Mouse (Mus musculus): Measurements from ENCODE around the gene Pcp4l1.
"Not testable (repeated sequence)": the region's sequence is repeated elsewhere in the genome, so short reads cannot be mapped to it uniquely, and the experiment has no call there.

Pcp4l1 gene

DNA sequence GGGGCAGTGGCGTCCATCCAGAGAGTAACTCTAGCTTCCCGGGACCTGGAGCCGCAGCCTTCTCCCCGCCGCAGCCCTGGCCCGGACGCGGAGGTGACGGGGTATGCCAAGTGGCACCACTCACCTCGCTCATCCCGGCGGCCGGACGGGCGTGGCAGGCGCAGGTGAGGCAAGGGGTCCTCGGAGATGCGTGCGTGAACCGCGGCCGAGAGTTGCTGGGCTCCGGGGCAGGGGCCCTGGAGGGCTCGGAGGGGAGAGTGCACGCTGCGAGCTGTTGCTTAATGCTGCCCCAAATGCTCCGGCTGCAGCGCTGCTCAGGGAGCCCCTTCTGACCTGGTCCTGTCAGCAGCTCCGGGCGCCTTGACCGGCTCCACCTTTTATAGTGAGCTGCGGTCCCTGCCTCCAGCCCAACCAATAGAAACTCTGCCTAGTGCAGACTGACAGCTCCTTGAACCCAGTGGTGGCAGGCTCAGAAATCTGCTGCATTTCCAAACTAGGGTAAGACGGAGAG lies at the start of gene Pcp4l1:
Pcp4l1 (minus strand) TSS at position 382 of the 511 bp plus-strand sequence.
- peak; percentile 24 for DNase-seq (ENCODE audit: low spot score)

DNA sequence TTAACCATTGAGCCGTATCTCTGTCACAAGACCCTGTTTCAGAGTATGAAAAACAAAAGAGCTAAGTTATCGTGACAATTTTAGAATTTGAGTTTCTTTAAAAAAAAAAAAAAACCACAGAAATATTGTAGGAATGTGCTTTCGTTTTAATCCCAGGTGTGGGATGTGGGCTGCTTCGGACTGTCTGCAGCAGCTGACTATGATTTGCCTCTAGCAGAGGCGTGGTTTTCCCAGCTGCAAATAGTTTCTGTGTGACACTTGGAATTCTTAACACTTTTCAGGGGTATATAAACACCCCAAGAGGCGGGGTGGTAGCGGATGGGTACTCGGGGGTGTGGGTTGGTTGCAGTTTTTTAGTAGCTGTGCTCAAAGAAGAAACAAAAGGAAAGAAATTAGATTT lies 49.3 kb upstream of the Pcp4l1 start:
- no peak for DNase-seq (ENCODE audit: low spot score)

DNA sequence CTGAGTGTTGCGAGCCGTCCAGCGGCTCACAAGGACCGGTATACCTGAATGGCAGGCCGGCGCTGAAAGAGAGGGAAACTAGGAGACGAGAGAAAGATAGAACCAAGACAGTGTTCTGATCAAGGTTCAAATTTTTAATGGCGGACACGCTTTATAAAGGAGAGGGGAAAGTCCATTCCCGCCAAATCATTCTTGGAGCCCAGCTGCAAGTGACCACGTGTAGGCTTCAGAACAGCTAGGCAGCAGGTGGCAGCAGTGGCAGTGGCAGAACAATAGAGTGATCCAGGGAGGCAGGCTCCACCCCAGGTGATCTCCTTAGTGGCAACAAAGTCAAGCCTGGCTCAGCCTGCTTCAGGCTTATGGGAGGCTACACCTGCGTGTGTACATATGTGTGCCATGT lies 45.9 kb upstream of the Pcp4l1 start:
- DNase-seq (ENCODE audit: low spot score) = not testable (repeated sequence)

GRCm38 (mm10) chr1:171240911-171241310 lies 44.8 kb upstream of the Pcp4l1 start:
- no peak for DNase-seq (ENCODE audit: low spot score)

- no peak for DNase-seq (ENCODE audit: low spot score)
Measured at GRCm38 (mm10) chr1:171239992-171240744, 44.1 kb upstream of the Pcp4l1 start.

- no peak for DNase-seq (ENCODE audit: low spot score)
Measured at GRCm38 (mm10) chr1:171238463-171238862, 42.4 kb upstream of the Pcp4l1 start.

GRCm38 (mm10) chr1:171237438-171237837 lies 41.4 kb upstream of the Pcp4l1 start:
- DNase-seq (ENCODE audit: low spot score) = no peak

DNA sequence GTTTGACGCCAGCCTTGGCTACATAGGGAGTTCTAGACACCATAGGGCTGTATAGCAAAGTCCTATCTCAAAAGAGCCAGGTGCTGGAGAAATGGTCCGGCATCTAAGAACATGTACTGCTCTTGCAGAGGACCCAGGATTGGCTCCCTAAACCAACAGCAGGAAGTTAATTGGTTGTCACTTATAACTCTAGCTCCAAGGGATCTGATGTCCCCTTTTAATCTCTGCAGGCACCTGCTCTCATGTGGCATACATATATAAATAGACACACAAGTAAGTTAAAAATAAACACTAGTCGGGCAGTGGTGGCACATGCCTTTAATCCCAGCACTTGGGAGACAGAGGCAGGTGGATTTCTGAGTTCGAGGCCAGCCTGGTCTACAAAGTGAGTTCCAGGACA lies 39.7 kb upstream of the Pcp4l1 start:
- no peak for DNase-seq (ENCODE audit: low spot score)

GRCm38 (mm10) chr1:171234538-171234937 lies 38.5 kb upstream of the Pcp4l1 start:
- DNase-seq (ENCODE audit: low spot score) = no peak

DNA sequence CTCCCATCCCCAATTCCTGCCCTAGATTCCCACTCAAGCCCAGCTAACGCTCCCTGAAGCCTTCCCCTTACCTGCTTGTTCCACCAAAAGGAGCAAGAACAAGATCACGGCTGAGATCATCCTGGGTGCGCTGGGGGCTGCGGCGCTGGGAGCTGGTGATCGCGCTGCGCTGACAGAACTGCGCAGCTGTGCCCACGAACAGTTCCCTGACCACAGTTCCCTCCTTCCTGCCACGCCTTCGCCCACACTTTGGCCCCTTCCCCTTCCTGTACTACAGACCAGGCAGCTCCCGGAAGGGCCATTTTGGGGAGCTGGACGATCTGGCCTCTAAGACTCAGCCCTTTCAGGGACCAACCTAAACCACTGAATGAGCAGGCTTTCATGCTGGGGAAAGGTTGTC lies 38.1 kb upstream of the Pcp4l1 start, which contains the start of gene Fcer1g:
Fcer1g (minus strand) TSS at position 240 of the 400 bp plus-strand sequence.
- DNase-seq (ENCODE audit: low spot score) = no peak

- no peak for DNase-seq (ENCODE audit: low spot score)
Measured at GRCm38 (mm10) chr1:171232800-171233730, 37.0 kb upstream of the Pcp4l1 start.

GRCm38 (mm10) chr1:171232348-171232747 lies 36.3 kb upstream of the Pcp4l1 start:
- no peak for DNase-seq (ENCODE audit: low spot score)

- no peak for DNase-seq (ENCODE audit: low spot score)
Measured at GRCm38 (mm10) chr1:171231844-171232243, 35.8 kb upstream of the Pcp4l1 start.

DNA sequence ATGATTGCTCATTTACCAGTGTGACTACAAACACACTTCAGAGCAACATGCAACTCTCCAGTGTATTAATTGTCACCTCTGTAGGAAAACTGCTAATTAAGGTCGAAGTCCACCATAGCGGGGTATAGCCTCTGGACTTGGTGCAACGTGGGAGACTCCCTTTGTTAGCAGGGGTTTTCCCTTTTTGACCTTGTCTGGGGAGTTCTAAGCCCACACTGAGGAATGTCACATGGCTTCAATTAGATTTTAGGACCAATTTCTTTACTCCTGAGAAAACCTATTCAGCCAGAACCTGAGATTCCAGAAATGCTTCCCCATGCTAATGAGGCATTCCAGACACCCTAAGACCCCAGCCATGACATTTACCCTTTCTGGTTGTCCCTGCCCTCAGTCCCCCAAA lies 34.1 kb upstream of the Pcp4l1 start:
- DNase-seq (ENCODE audit: low spot score) = no peak

GRCm38 (mm10) chr1:171229750-171230149 lies 33.7 kb upstream of the Pcp4l1 start:
- DNase-seq (ENCODE audit: low spot score) = no peak

- no peak for DNase-seq (ENCODE audit: low spot score)
Measured at GRCm38 (mm10) chr1:171227879-171228278, 31.8 kb upstream of the Pcp4l1 start.

DNA sequence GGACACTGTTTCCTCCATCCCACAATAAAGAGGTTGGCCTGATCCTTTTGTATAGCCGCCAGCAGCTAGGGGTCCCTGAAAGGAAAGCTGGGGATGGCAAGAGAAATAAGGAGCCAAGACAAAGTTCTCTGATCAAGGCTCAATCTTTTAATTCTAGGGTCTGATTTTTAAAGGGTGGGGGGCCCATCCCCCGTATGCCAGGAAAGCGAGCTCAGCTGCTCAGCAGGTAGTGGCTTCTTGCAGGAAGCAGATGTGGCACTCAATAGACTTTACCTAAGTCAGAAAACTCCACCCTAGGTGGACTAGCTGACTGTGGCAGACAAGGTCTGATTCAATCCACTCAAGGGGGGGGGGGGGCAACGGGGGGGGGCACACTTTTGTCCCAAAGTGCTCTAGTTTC lies 30.7 kb upstream of the Pcp4l1 start:
- no peak for DNase-seq (ENCODE audit: low spot score)

DNA sequence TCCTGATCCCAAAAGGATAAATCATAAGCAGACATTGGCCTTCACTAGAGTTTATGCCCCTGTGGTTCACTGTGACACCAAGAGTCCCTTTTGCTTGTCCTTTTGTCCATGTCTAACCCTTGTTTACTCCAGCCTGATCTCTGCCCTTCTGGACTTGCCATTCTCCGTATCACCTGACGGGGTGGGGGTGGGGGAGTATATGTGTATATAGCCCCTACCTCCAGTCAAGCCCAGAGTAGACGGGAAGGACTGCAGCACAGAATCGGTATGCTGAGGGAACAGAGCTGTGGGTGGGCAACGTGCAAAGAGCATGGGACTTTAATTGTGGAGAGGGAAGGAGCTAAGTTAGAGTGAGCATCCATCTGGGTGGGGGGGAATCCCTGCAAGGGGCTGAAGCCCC lies 28.8 kb upstream of the Pcp4l1 start, which contains the start of gene Apoa2:
Apoa2 (plus strand) TSS at position 198 of the 400 bp plus-strand sequence.
- DNase-seq (ENCODE audit: low spot score) = no peak

- DNase-seq (ENCODE audit: low spot score) = no peak
Measured at GRCm38 (mm10) chr1:171223796-171224195, 27.7 kb upstream of the Pcp4l1 start.

DNA sequence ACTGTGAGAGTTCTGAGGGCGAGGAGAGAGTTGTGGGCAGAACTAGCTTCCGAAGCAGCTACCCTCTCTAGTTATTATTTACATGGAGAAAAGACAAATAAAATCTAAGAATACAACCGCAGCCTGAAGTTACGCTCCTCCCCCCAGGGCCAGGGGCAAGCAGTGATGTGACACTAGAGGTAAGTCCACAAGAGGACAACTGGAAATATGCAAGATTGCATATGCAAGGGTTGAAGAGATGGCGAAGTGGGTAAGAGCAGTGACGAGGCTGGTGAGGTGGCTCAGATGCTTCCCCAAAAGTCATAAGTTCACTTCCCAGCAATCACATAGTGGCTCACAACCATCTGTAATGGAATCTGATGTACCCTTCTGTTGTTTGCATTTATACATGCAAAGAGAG lies 27.1 kb upstream of the Pcp4l1 start:
- no peak for DNase-seq (ENCODE audit: low spot score)

- DNase-seq (ENCODE audit: low spot score) = peak; percentile 40
Measured at GRCm38 (mm10) chr1:171222238-171223155, 26.4 kb upstream of the Pcp4l1 start, which contains the start of gene Tomm40l. Gene Tomm40l, minus strand, starts transcription at chr1:171222514.
